Mouse (Mus musculus) left cerebral cortex, adult 9 months (tissue): ENCODE measurements around the gene Rmdn2.

Experiments
- DNase-seq, 2 experiments: peaks; one replicate each; pipeline ENCODE4 v3.0.0; 2022; ENCODE audit warnings: low spot score in 2 of 2

Rmdn2 gene

GRCm38 (mm10) chr17:79611545-79611944 lies at the start of gene Rmdn2:
Rmdn2 (plus strand) TSS chr17:79611863.
- DNase-seq = no peak

DNA sequence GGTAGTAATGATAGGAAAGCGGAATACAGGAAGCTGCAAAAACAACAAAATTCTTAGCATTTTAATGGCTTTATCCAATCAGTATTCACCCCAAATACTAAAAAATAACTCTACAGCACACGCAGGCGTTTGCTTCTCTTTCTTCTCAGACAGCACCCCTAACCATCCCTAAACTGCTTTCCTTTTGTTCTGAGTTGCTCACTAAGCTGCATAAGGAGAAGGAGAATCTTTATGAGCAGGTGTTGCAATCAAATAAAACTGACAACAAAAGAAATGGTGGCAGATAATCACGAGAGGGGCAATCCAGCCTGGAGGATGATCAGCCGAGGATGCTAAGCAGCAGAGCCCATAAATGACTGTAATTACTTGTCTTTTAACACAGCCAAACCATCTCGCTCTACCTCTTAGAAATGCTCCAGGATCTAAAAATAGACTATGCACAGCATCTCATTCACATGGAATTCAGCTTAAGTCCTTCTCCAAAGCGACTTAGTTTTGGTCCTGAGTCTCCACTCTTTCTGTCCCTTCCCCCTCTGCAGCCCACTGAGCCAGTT lies 48.5 kb upstream of the Rmdn2 start:
- no peak for DNase-seq

GRCm38 (mm10) chr17:79563721-79564120 lies 47.9 kb upstream of the Rmdn2 start:
- DNase-seq = no peak

DNA sequence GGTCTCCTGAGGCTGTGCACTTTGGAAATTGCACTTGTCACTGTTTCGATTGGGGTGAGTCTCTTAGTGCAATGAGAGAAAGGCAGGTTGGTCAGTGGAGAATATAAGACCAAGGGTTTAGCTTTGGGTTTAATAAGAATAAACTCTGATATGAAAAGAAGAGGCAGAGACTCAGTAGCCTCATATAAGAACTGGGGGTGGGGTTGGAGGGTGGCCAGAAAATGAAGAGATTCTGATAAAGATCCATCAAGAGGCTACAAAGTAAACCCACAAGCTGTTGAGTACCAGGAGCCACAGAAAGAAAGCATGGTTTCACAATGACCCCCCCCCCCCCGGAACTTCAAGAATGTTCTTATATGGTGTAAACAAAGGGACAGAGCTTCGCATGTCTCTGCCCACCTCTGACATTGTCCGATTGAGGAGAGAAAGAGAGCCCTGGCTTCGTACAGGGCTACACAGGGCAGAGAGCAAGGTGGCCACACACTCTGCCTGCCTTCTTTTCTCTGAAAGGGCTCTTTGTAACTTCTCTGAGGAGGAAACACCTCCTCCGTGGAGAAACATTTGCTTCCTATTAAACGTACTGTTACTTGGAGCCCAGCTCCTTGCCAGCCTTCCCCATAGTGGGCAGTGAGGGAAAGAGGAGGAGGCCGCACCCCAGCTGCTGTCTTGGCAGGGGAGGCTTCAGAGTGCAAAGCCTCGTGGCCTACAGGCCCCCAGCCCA lies 46.3 kb upstream of the Rmdn2 start:
- no peak for DNase-seq

DNA sequence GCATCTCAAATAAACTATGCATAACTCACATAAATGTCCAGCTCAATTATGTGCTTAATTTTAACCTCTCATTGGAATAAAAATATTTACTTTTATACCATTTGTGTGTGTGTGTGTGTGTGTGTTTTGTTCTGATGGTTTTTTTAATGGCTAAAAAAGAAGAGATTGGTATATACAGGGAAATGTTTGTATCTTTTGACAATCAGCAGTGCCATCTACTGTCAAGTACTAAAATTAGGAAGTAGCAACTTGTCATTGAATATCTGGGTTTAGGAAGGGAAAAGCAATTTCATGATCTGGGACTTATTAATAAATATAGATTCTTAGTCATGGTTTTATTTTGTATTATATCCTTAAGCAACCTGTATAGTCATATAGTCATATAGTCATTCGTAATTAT lies 43.3 kb upstream of the Rmdn2 start:
- DNase-seq = no peak

- DNase-seq = no peak
Measured at GRCm38 (mm10) chr17:79578328-79578727, 33.3 kb upstream of the Rmdn2 start.

- DNase-seq = peak in 1 of 2 experiments; percentile 85
Measured at GRCm38 (mm10) chr17:79580264-79580920, 31.3 kb upstream of the Rmdn2 start.

- DNase-seq = no peak
Measured at GRCm38 (mm10) chr17:79583466-79583865, 28.2 kb upstream of the Rmdn2 start.

DNA sequence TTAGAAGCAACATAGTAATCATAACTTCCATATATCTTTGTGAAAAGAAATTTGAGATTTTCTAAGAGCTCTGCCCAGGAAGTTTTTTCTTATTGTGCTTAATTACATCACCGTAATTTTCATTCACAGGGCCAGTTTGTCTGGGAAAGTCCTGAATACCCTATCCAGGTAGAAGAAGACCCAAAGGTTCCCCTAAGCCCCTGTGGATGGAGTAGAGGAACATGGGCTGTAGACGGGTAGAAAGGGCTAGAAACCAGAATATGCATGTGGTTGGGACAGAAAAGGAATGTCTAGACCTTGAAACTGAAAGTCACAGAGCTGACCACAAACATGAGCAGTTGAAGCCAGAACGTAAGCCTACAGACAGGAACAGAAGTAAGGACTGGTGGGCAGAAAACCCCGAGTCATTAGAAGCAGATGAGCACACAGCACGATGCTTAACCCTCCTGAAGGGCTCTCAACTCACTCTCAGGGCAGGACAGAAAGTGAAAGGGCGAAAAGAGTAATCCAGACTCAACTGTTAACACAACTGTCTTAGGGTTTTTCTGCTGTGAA lies 27.3 kb upstream of the Rmdn2 start:
- no peak for DNase-seq

GRCm38 (mm10) chr17:79589913-79590312 lies 21.8 kb upstream of the Rmdn2 start:
- DNase-seq = no peak

DNA sequence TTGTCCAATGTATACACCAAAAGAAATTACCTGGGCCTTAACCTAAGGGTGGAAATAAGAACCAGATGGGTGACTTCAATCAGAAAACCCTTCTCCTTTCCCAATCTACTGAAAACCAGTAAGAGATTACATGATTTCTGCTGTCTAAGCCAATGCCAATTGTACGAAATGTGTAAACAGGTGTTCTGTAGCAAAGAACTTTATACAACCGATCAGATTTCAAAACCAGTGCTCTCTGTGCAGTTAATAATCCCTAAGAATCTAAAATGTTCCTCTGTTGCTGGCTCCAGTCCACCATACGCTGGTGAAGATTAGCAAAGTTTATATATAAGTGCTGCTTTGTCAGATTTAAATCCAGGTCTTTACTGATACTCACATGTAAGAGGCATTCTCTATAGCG lies 15.7 kb upstream of the Rmdn2 start:
- DNase-seq = no peak

GRCm38 (mm10) chr17:79598151-79598550 lies 13.5 kb upstream of the Rmdn2 start:
- no peak for DNase-seq

DNA sequence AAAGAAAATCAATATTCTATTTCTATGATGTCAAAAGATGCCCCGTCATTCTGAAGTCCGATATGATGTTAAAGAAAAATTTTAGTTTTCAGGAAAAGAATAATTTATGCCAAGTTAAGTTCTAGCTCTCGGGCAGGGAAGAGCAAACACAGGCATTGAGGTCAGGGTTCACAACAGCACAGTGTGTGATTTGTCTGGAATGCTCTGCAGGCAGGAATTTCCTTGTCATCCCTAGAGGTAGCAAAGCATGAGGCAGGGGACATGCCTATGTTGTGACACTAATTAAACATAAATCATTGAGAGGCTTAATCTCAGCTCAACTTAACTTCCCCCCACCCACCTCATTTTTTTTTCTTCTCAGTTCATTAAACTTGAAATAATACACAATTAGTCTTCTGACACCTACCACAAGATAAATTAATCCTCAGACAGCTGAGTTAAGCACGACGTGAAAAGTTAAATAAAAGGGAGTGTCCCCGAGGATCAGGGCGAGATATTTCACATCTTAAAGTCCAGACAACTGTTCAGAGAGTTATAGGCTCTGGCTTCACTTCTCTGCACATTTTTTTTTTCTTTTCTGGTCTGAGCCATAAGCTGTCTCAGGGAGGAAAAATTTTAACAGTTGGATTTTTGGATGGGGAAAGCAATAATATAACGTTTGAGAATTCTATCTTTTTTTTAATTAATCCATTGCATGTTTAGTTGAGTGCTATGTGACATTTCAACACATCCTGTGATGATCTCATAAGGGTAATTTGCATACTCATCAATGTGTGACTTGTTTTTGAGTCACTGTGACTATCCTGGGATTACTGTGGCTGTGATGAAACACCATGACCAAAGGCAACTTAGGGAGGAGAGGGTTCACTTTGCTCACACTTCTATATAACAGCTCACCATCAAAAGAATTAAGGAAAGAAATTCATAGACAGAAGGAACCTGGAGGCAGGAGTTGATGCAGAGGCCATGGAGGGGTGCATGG lies 12.8 kb upstream of the Rmdn2 start:
- DNase-seq = no peak

DNA sequence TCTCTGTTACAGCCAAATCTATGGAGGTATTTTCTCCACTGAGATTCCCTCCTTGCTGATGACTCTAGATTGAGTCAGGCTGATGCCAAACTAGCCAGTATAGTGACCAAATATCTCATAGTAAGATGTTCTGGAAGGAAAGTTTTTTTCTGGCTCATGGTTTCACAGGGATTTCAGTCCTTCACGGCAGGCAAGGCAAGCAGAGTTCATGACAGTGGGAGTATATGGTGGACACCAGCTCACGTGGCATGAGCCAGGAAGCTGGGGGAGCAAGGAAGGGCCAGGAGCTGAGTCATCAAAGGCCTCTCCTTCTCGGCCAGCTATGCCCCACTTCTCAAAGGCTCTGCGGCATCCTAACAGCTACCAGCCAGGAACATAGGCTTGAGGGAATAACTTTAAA lies 11.6 kb upstream of the Rmdn2 start:
- DNase-seq = no peak

DNA sequence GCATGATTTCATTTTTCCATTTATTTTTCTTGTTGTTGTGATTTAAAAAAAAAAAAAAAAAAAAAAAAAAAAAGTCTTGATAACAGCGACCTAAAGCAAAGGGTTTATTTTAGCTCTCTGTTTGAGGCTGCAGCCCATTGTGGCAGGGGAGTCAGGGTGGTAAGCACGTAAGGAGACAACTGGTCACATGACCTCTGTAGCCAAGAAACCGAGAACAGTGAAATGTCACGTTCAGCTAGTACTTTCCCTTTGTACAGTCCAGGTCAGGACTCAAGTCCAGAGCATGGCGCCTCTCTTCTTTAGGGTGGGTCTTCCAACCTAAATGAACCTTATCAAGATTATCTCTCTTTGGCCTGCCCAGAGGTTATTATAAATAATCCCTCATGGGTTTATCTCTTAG lies 9.3 kb upstream of the Rmdn2 start:
- DNase-seq = no peak

- DNase-seq = no peak
Measured at GRCm38 (mm10) chr17:79603427-79603826, 8.2 kb upstream of the Rmdn2 start.

DNA sequence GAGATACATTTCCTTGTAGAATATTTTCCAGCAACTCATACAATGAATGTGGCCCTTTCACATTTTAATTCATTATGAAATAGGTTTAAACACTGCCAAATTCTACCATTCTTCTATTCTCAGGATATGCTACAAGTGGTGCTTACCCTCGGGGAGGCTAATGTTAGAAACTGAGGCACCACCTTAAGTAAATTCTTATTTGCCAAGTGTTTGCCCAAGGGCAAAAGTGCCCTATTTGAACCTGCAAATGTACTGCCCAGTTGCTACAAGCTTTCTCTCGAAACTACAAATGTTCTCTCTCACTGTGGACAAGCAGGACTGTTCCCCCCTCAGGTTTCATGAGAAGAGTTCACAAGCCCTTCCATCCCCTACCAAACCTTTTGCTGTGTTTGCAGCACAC lies 5.9 kb upstream of the Rmdn2 start:
- DNase-seq = no peak

GRCm38 (mm10) chr17:79609697-79610096 lies 2.0 kb upstream of the Rmdn2 start:
- DNase-seq = no peak

DNA sequence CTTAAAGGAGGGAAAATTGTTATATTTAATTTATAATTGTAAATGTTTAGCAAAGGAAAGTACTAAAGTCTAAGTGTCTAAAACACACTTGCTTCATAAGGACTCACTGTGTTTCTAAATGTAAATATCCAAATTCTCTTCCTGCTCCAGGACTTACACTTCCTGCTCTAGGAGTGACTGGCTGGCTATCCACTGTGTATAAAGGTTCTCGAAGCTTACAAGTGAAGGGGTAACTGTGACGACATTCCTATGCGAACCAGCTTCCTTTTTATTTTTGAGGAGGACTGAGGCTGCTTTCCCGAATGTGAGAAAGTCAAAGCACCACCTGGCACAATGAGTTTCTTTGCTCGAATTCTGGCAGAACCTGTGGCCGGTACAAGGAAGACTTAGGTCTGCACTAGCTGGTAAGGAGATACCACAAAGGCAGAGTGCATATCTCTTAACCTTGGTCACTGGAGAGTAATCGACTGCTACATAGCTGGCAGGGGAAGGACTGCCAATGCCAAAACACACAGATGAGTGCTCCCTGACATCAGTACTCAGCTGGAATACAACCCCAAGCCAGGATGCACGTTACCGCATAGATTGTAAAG lies 1.4 kb upstream of the Rmdn2 start:
- DNase-seq = no peak

DNA sequence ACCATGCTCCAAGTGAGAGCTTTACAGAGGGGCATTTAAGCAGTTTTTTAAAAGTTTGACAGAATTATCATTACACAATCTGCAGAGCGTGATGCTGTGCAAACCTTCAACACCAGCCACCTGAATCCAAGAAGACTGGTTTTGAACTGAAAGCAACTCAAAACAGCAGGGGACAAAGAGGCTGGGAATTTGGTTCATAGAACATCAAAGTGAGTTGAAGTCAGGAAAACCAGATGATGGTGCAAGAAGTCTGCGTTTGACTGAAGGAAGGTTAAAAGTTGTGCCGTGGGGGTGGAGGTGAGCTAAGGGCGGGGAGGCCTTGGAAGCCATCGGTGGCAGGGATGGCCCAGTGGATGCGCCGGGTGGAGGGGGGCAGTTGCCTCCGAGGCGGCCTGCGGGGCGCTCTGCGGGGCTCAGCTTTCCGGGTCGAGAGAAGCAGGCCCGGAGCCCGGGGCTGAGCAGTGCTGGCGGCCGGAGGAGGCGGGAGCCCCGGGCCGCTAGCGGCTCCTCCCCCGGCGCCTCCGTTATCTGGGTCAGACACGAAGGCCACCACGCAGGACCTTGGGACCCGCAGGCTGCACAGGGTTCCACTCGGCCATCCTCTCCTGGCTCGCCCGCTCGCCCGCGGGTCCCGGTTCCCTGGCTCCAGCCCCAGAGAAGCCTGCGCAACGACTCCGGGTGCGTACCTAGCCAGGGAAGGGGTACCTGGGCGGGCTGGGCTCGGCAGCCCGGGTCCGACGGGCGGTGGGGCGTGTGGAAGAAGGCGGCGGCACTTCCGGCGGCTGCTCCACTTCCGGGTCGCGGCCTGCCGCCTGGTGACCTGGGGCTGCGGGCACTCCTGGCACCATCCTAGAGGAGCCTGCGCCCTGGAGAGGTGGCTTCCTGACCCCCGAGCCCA lies 3.3 kb downstream of the Rmdn2 start:
- peak; percentile 18 to 63 for DNase-seq
